Mouse (Mus musculus) cerebellum, adult 2 months (tissue): ENCODE results near the gene Tpcn1.
A peak's percentile ranks its signal among the peaks of the same experiment; 100 is the strongest.

ENCODE experiments used
- CTCF ChIP-seq: fragments of 200-500 bp; IDR thresholded peaks from 2 replicates; pipeline ENCODE4 v1.5.1; 2011; ENCODE audit warnings: low read depth, mild to moderate bottlenecking, control low read depth, low read length, moderate library complexity, borderline replicate concordance; ENCODE audit not compliant: insufficient read depth
- POLR2A ChIP-seq: fragments of 200-500 bp; IDR thresholded peaks from 2 replicates; pipeline ENCODE4 v1.6.1; 2011; ENCODE audit warnings: low read length, control low read depth, borderline replicate concordance; ENCODE audit not compliant: insufficient read depth

GRCm38 (mm10) chr5:120590356-120591010 is 2.0 kb upstream of the Tpcn1 start:
- no peak for TF ChIP-seq POLR2A
- peak; percentile 43; the same call in 1 of the 2 replicates for TF ChIP-seq CTCF
